Mouse (Mus musculus): ENCODE measurements around the gene Nuak2. TPM values are rescaled to one million over a fixed set of nuclear protein-coding genes. Genes with fewer than 3 reads are reported as not detected.

Nuak2 gene
- polyA plus RNA-seq, 1 experiment from 2014 or later: 11.1 TPM

Other genes with a start within 250 kb of the Nuak2 start
- gene Mfsd4a, start 248.1 kb upstream of the Nuak2 start, polyA plus RNA-seq (2015; fragmentation: Nextera tagmentation; extraction: Ambion mirVana): 6.9 and 9.0 TPM in 2 replicates
- 1.1 and 1.5 TPM in 2 replicates for gene Cdk18, start 176.4 kb upstream of the Nuak2 start, polyA plus RNA-seq (2015; fragmentation: Nextera tagmentation; extraction: Ambion mirVana)
- gene Lemd1, start 124.7 kb upstream of the Nuak2 start, polyA plus RNA-seq (2015; fragmentation: Nextera tagmentation; extraction: Ambion mirVana): 11.4 and 14.0 TPM in 2 replicates
- 1.8 and 2.3 TPM in 2 replicates for gene AC124108.1, start 124.7 kb upstream of the Nuak2 start, polyA plus RNA-seq (2015; fragmentation: Nextera tagmentation; extraction: Ambion mirVana)
- gene Gm10188, start 86.4 kb upstream of the Nuak2 start, polyA plus RNA-seq (2015; fragmentation: Nextera tagmentation; extraction: Ambion mirVana): not detected in 2 replicates
- gene Klhdc8a, start 17.5 kb upstream of the Nuak2 start, polyA plus RNA-seq (2015; fragmentation: Nextera tagmentation; extraction: Ambion mirVana): 8.3 and 10.0 TPM in 2 replicates
- 26.6 and 35.5 TPM in 2 replicates for gene Tmcc2, start 75.2 kb downstream of the Nuak2 start, polyA plus RNA-seq (2015; fragmentation: Nextera tagmentation; extraction: Ambion mirVana)
- gene Dstyk, start 101.4 kb downstream of the Nuak2 start, polyA plus RNA-seq (2015; fragmentation: Nextera tagmentation; extraction: Ambion mirVana): 7.9 and 9.7 TPM in 2 replicates
- 36.4 and 45.2 TPM in 2 replicates for gene Rbbp5, start 161.2 kb downstream of the Nuak2 start, polyA plus RNA-seq (2015; fragmentation: Nextera tagmentation; extraction: Ambion mirVana)
- gene Tmem81, start 190.1 kb downstream of the Nuak2 start, polyA plus RNA-seq (2015; fragmentation: Nextera tagmentation; extraction: Ambion mirVana): 0.56 and 0.95 TPM in 2 replicates
- gene Cntn2, start 227.1 kb downstream of the Nuak2 start, polyA plus RNA-seq (2015; fragmentation: Nextera tagmentation; extraction: Ambion mirVana): 24.3 and 31.0 TPM in 2 replicates